Mouse (Mus musculus) gastrocnemius, postnatal 36 days (tissue): Measurements from ENCODE around the gene Spaca4. TPM values are rescaled to one million over a fixed set of nuclear protein-coding genes. Genes with fewer than 3 reads are reported as not detected.
A peak's percentile ranks its signal among the peaks of the same experiment; 100 is the strongest.

Experiments used
- DNase-seq, 2 experiments: peaks; one replicate each; pipeline ENCODE4 v3.0.0; 2022
- intact Hi-C: fragments of 180-260 bp; cut with DNase I; formaldehyde crosslinking; loops from one replicate; pipeline ENCODE4 v1.15.1; 2025
- long read RNA-seq, 2 experiments: library from polyadenylated mRNA; stranded (forward); transcript quantifications; one replicate each; pipeline ENCODE4 v2.0.0; 2021
- total RNA-seq, 2 experiments: library from RNA; stranded (reverse); gene quantifications; 2 replicates each; pipeline ENCODE4 v1.2.3; 2021

Spaca4 gene
- total RNA-seq, result not detected
- long read RNA-seq, experiment 1, result 0 reads
- long read RNA-seq, experiment 2, result 0 reads

GRCm38 (mm10) chr7:45725713-45726112 lies at the start of gene Spaca4:
Gene Spaca4 (minus strand): TSS chr7:45725813.
- DNase-seq, result no peak
- intact Hi-C loops, result no loop called here

- DNase-seq, result no peak
- intact Hi-C loops, result no loop called here
Observed at GRCm38 (mm10) chr7:45775237-45775636, 49.6 kb upstream of the Spaca4 start.

GRCm38 (mm10) chr7:45771101-45771500 lies 45.5 kb upstream of the Spaca4 start:
- DNase-seq, result no peak
- intact Hi-C loops, result no loop called here

GRCm38 (mm10) chr7:45770427-45771082 lies 44.9 kb upstream of the Spaca4 start:
- no peak for DNase-seq
- intact Hi-C loops, result no loop called here

- intact Hi-C loops, result loop anchor here (10.0 kb wide), 1 partner anchor 217 kb away; no protein-coding TSS in a partner anchor
- DNase-seq, result no peak
Observed at GRCm38 (mm10) chr7:45767500-45767899, 41.9 kb upstream of the Spaca4 start.

- DNase-seq, result no peak
- intact Hi-C loops, result loop anchor here (10.0 kb wide), 1 partner anchor 218 kb away; no protein-coding TSS in a partner anchor
Observed at GRCm38 (mm10) chr7:45766764-45767163, 41.2 kb upstream of the Spaca4 start.

GRCm38 (mm10) chr7:45765995-45766394 lies 40.4 kb upstream of the Spaca4 start:
- DNase-seq, result no peak
- intact Hi-C loops, result loop anchor here (10.0 kb wide), 1 partner anchor 219 kb away; no protein-coding TSS in a partner anchor

GRCm38 (mm10) chr7:45760151-45760550 lies 34.5 kb upstream of the Spaca4 start:
- intact Hi-C loops, result loop anchor here (10.0 kb wide), 1 partner anchor 225 kb away; no protein-coding TSS in a partner anchor
- DNase-seq, result no peak

- no peak for DNase-seq
- intact Hi-C loops, result loop anchor here (5.0 kb wide), 1 partner anchor 33 kb away; no protein-coding TSS in a partner anchor
Observed at GRCm38 (mm10) chr7:45759400-45759799, 33.8 kb upstream of the Spaca4 start.

GRCm38 (mm10) chr7:45755703-45756102 lies 30.1 kb upstream of the Spaca4 start:
- no peak for DNase-seq
- intact Hi-C loops, result loop anchor here (5.0 kb wide), 1 partner anchor 37 kb away; no protein-coding TSS in a partner anchor

- intact Hi-C loops, result no loop called here
- no peak for DNase-seq
Observed at GRCm38 (mm10) chr7:45750162-45750561, 24.5 kb upstream of the Spaca4 start.

- DNase-seq, result no peak
- intact Hi-C loops, result no loop called here
Observed at GRCm38 (mm10) chr7:45749401-45749800, 23.8 kb upstream of the Spaca4 start.

GRCm38 (mm10) chr7:45748110-45748509 lies 22.5 kb upstream of the Spaca4 start:
- no peak for DNase-seq
- intact Hi-C loops, result no loop called here

GRCm38 (mm10) chr7:45747450-45747849 lies 21.8 kb upstream of the Spaca4 start:
- no peak for DNase-seq
- intact Hi-C loops, result no loop called here

GRCm38 (mm10) chr7:45746518-45746917 lies 20.9 kb upstream of the Spaca4 start:
- DNase-seq, result no peak

GRCm38 (mm10) chr7:45744387-45744786 lies 18.8 kb upstream of the Spaca4 start:
- intact Hi-C loops, result no loop called here
- no peak for DNase-seq

More at GRCm38 (mm10) chr7:45746518-45746917, 20.9 kb upstream of the Spaca4 start:
- intact Hi-C loops, result no loop called here

GRCm38 (mm10) chr7:45742338-45742737 lies 16.7 kb upstream of the Spaca4 start:
- no peak for DNase-seq
- intact Hi-C loops, result no loop called here

GRCm38 (mm10) chr7:45741777-45742176 lies 16.2 kb upstream of the Spaca4 start:
- DNase-seq, result no peak
- intact Hi-C loops, result no loop called here

- no peak for DNase-seq
- intact Hi-C loops, result no loop called here
Observed at GRCm38 (mm10) chr7:45741308-45741707, 15.7 kb upstream of the Spaca4 start.

GRCm38 (mm10) chr7:45739820-45740219 lies 14.2 kb upstream of the Spaca4 start:
- DNase-seq, result no peak
- intact Hi-C loops, result loop anchor here (1.0 kb wide), 1 partner anchor 60 kb away; no protein-coding TSS in a partner anchor

GRCm38 (mm10) chr7:45739162-45739763 lies 13.7 kb upstream of the Spaca4 start:
- intact Hi-C loops, result loop anchor here (1.0 kb wide), 1 partner anchor 61 kb away; no protein-coding TSS in a partner anchor
- peak in 1 of 2 experiments; percentile 73 for DNase-seq
